Mouse (Mus musculus) spleen, adult 2 months (tissue): Measurements from ENCODE around the gene Catsperz. TPM values are rescaled to one million over a fixed set of nuclear protein-coding genes. Genes with fewer than 3 reads are reported as not detected.

Experiments used
- DNase-seq, 2 experiments: peaks; one replicate each; pipeline versions ENCODE4 v3.0.0 to v3.0.0-alpha.2; 2012 to 2021; ENCODE audit warnings: low spot score in 2 of 2, low read depth in 1 of 2
- H3K27ac ChIP-seq: fragments of 200-500 bp; 2 replicates; pipeline ENCODE4 v1.5.1; 2012; ENCODE audit warnings: low read length, inconsistent platforms; ENCODE audit not compliant: insufficient read depth
- H3K27me3 ChIP-seq: fragments of 200-500 bp; 2 replicates; pipeline ENCODE4 v1.6.1; 2012; ENCODE audit warnings: mild to moderate bottlenecking, moderate library complexity, low read length, inconsistent platforms; ENCODE audit not compliant: control insufficient read depth, insufficient read depth
- H3K36me3 ChIP-seq: fragments of 200-500 bp; 2 replicates; pipeline ENCODE4 v1.6.1; 2012; ENCODE audit warnings: mild to moderate bottlenecking, low read length, inconsistent platforms; ENCODE audit not compliant: control insufficient read depth, insufficient read depth
- H3K4me1 ChIP-seq: fragments of 200-500 bp; 2 replicates; pipeline ENCODE4 v1.6.1; 2011; ENCODE audit warnings: inconsistent platforms; ENCODE audit not compliant: control insufficient read depth, insufficient read depth, insufficient read length
- H3K4me3 ChIP-seq: fragments of 200-500 bp; 2 replicates; pipeline ENCODE4 v1.5.1; 2011; ENCODE audit warnings: mild to moderate bottlenecking, inconsistent platforms; ENCODE audit not compliant: insufficient read depth, insufficient read length; ENCODE audit errors: extremely low read depth
- CTCF ChIP-seq: fragments of 200-500 bp; IDR thresholded peaks from 2 replicates; pipeline ENCODE4 v1.5.1; 2011; ENCODE audit warnings: mild to moderate bottlenecking, inconsistent platforms; ENCODE audit not compliant: insufficient read depth, insufficient read length, insufficient replicate concordance; ENCODE audit errors: extremely low read depth
- POLR2A ChIP-seq: fragments of 200-500 bp; IDR thresholded peaks from 2 replicates; pipeline ENCODE4 v1.6.1; 2011; ENCODE audit warnings: low read depth, low read length, inconsistent platforms
- WGBS: fragments of 180-500 bp; shearing (Covaris S2); methylation state at CpG from one replicate; pipeline ENCODE4 v1.1.7; 2018; 5-methylcytosine and 5-hydroxymethylcytosine counted together
- polyA plus RNA-seq: library from polyadenylated mRNA; depleted of rRNA; stranded (reverse); fragments of >200 nt; gene quantifications from 2 replicates; pipeline ENCODE4 v1.2.3, GENCODE M21; 2012

Catsperz gene
- polyA plus RNA-seq, 1 experiment: 0.11 TPM

- 7% methylated on average over 58 of the region's 58 CpGs for WGBS
- TF ChIP-seq POLR2A: no peak
- TF ChIP-seq CTCF: no peak
- Histone ChIP-seq H3K4me1 (peaks cover 6% of the 10 kb centered on the region; the same call in 1 of the 2 replicates), H3K4me3 (peak overlapping the region; percentile 22; the same call in 1 of the 2 replicates), H3K27ac (no peak overlapping the region), H3K27me3 (peaks cover 19% of the 10 kb centered on the region), H3K36me3 (no peaks in the 10 kb centered on the region)
- DNase-seq: no peak
Observed at GRCm38 (mm10) chr19:6933436-6934194, 8.4 kb upstream of the Catsperz start.

GRCm38 (mm10) chr19:6933102-6933435 lies 7.9 kb upstream of the Catsperz start:
- 69% methylated on average over 4 of the region's 4 CpGs for WGBS
- peaks cover 21% of the 10 kb centered on the region for H3K27me3 ChIP-seq
- H3K4me3 ChIP-seq: no peak overlapping the region
- H3K4me1 ChIP-seq: peaks cover 6% of the 10 kb centered on the region; the same call in 1 of the 2 replicates
- no peaks in the 10 kb centered on the region for H3K36me3 ChIP-seq
- TF ChIP-seq CTCF: no peak
- TF ChIP-seq POLR2A: no peak
- DNase-seq: no peak
- H3K27ac ChIP-seq: no peak overlapping the region

DNA sequence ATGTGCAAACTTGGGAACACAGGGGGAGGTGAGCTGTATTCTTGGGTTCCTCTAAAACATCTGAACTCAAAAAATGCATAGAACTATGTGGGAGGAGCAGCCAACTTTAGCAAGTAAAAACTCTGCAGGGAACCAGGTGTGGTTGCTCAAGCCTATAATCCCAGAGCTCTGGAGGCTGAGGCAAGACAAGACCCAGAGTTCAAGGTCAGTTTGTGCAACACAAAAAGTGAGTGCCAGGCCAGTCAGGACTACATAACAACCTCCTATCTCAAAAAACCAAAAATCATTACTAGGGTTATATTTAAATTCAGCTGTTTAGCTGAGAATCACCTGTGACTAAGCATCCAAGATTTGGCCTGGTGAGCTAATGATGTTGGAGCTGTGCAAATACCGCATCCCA lies 6.8 kb upstream of the Catsperz start:
- 78% methylated on average over 1 of the region's 1 CpGs for WGBS
- Histone ChIP-seq H3K27me3 (peaks cover 23% of the 10 kb centered on the region), H3K4me1 (peaks cover 6% of the 10 kb centered on the region; the same call in 1 of the 2 replicates), H3K36me3 (no peaks in the 10 kb centered on the region), H3K4me3 (no peak overlapping the region), H3K27ac (no peak overlapping the region)
- TF ChIP-seq CTCF (no peak), POLR2A (no peak)
- DNase-seq: no peak

- WGBS: 22% methylated on average over 2 of the region's 2 CpGs
- Histone ChIP-seq H3K4me3 (no peak overlapping the region), H3K36me3 (no peaks in the 10 kb centered on the region), H3K27ac (no peak overlapping the region), H3K4me1 (peaks cover 7% of the 10 kb centered on the region; the same call in 1 of the 2 replicates), H3K27me3 (peaks cover 27% of the 10 kb centered on the region)
- TF ChIP-seq CTCF (no peak), POLR2A (no peak)
- no peak for DNase-seq
Observed at GRCm38 (mm10) chr19:6931002-6931401, 5.8 kb upstream of the Catsperz start.

DNA sequence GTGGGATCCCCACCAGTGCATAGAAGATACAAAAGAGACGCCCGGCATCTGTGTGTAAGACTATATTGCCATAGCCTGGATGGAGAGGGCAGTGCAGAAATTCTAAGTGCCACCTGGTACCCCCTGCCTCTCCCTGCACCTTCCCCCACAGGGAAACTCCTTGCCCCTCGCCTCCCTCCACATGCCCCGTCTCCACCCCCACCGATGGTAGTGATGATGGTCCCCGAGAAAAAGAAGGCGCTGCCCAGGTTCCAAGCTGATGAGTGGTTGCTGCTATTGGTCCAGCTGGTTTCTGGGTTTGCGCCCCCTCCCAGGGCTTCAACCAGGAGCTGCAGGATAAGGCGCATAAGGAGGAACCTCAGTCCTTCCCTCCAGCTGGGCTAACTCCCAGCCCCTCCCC lies 2.9 kb upstream of the Catsperz start:
- TF ChIP-seq CTCF: no peak
- no peak for TF ChIP-seq POLR2A
- DNase-seq: no peak
- peaks cover 10% of the 10 kb centered on the region for H3K4me1 ChIP-seq
- 34% methylated on average over 9 of the region's 9 CpGs for WGBS
- H3K4me3 ChIP-seq: no peak overlapping the region
- no peak overlapping the region for H3K27ac ChIP-seq
- H3K27me3 ChIP-seq: peaks cover 20% of the 10 kb centered on the region
- H3K36me3 ChIP-seq: no peaks in the 10 kb centered on the region

DNA sequence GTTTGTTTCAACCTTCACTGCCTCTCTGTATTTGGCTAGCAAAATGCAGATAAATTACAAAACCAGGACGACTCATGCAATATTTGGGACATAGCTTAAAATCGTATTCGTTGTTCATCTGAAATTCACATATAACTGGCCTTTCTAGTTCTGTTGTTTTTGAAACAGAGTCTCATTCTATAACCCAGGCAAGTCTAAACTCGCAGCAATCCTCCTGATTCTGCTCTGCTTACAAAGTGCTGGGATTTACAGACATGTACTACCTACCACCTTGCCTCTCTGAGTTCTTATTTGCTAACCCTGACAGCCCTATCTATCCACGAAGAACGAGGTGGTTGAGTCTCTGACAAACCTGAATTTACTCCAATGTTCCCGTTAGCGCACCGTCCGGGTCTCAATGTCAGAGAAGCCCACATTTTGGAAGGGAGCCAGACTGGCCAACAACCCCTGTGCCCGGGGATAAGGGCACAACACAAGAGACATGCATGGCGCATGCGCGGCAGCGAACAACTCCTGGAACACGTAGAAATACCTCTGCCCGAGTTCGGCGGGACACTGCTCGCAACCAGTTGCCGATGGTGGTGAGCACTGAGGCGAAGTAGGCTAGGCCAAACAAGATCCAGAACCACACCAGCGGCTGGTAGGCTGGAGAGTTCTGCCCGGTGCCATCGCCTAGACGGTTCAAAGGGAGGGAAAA lies 1.5 kb upstream of the Catsperz start:
- Histone ChIP-seq H3K4me1 (peaks cover 13% of the 10 kb centered on the region), H3K36me3 (no peaks in the 10 kb centered on the region), H3K4me3 (no peak overlapping the region), H3K27ac (no peak overlapping the region), H3K27me3 (peaks cover 14% of the 10 kb centered on the region)
- TF ChIP-seq POLR2A: no peak
- no peak for DNase-seq
- WGBS: 22% methylated on average over 26 of the region's 26 CpGs
